Mouse (Mus musculus): ENCODE measurements around the gene Wdr53. TPM values are rescaled to one million over a fixed set of nuclear protein-coding genes. Genes with fewer than 3 reads are reported as not detected.
"Not testable (repeated sequence)": the region's sequence is repeated elsewhere in the genome, so short reads cannot be mapped to it uniquely, and the experiment has no call there.

The Wdr53 gene
- total RNA-seq, 2 experiments from 2014 or later, result 6.2 to 7.8 TPM

- Histone ChIP-seq H3K4me3 (no peak overlapping the region), H3K27ac (no peak overlapping the region)
- intact Hi-C loops (cut with DNase I), result no loop called here
- no peak for DNase-seq
- no peak for TF ChIP-seq CTCF (IDR thresholded peaks at IDR 0.05)
Measured at GRCm38 (mm10) chr16:32291821-32292220, 44.8 kb downstream of the Wdr53 start.

- H3K4me3 ChIP-seq; H3K27ac ChIP-seq; intact Hi-C loops (cut with DNase I); DNase-seq: not testable (repeated sequence)
- TF ChIP-seq CTCF (IDR thresholded peaks at IDR 0.05), result peak; percentile 16; the same call in 1 of the 2 replicates
Measured at GRCm38 (mm10) chr16:32299617-32300016, 52.6 kb downstream of the Wdr53 start.

GRCm38 (mm10) chr16:32303046-32303445, 56.0 kb downstream of the Wdr53 start:
- intact Hi-C loops (cut with DNase I), result no loop called here
- Histone ChIP-seq H3K4me3 (no peak overlapping the region), H3K27ac (no peak overlapping the region)
- DNase-seq, result no peak
- TF ChIP-seq CTCF (IDR thresholded peaks at IDR 0.05), result no peak

GRCm38 (mm10) chr16:32303886-32304285, 56.9 kb downstream of the Wdr53 start:
- DNase-seq, result no peak
- Histone ChIP-seq H3K4me3 (no peak overlapping the region), H3K27ac (no peak overlapping the region)
- intact Hi-C loops (cut with DNase I), result no loop called here
- TF ChIP-seq CTCF (IDR thresholded peaks at IDR 0.05), result no peak

Small RNA genes lying within 50 kb of the gene (microRNA-seq; reads per million reads assigned to microRNA genes)
- gene Mir1946a, result not detected

Other genes with a start within 250 kb of the Wdr53 start
- 10 to 100 TPM; 10.3 to 12.8 TPM for gene Senp5, start 243.9 kb upstream of the Wdr53 start, total RNA-seq (2021)
- gene Pak2, start 167.9 kb upstream of the Wdr53 start, total RNA-seq (2021), result 10 to 100 TPM; 13.3 to 15.8 TPM
- 10 to 100 TPM; 11.3 to 12.6 TPM for gene Pigx, start 147.5 kb upstream of the Wdr53 start, total RNA-seq (2021)
- 1 to 10 TPM; 8.3 to 8.4 TPM for gene Cep19, start 147.4 kb upstream of the Wdr53 start, total RNA-seq (2021)
- 1 to 10 TPM; 1.6 TPM for gene Nrros, start 81.6 kb upstream of the Wdr53 start, total RNA-seq (2021)
- gene Bex6, start 67.4 kb upstream of the Wdr53 start, total RNA-seq (2021), result not detected
- gene Fbxo45, start 69 bp upstream of the Wdr53 start, total RNA-seq (2021), result 10 to 100 TPM; 15.1 to 16.6 TPM
- gene Smco1, start 24.2 kb downstream of the Wdr53 start, total RNA-seq (2021), result 10 to 100 TPM; 59.1 to 76.9 TPM
- gene Rnf168, start 30.2 kb downstream of the Wdr53 start, total RNA-seq (2021), result 10 to 100 TPM in 1 of 2 experiments, 1 to 10 TPM in 1; 8.6 to 10.5 TPM
- gene Ubxn7, start 85.0 kb downstream of the Wdr53 start, total RNA-seq (2021), result 10 to 100 TPM; 14.5 to 16.1 TPM
- not detected for gene Tm4sf19, start 153.3 kb downstream of the Wdr53 start, total RNA-seq (2021)
- gene Tctex1d2, start 172.5 kb downstream of the Wdr53 start, total RNA-seq (2021), result 1 to 10 TPM; 5.3 TPM
- gene Pcyt1a, start 183.7 kb downstream of the Wdr53 start, total RNA-seq (2021), result 100 to 1,000 TPM; 108 to 123 TPM
- not detected for gene Slc51a, start 240.7 kb downstream of the Wdr53 start, total RNA-seq (2021)
- gene Zdhhc19, start 249.0 kb downstream of the Wdr53 start, total RNA-seq (2021), result not detected